Mouse (Mus musculus): ENCODE results near the gene Zim1.

Zim1 gene

GRCm38 (mm10) chr7:6696241-6697045 is at the start of gene Zim1:
Zim1 (minus strand) TSS chr7:6696450.
- peak; percentile 96 for DNase-seq (ENCODE audit: low read depth, low spot score)

GRCm38 (mm10) chr7:6744281-6744904 is 48.1 kb upstream of the Zim1 start:
- no peak for DNase-seq (ENCODE audit: low read depth, low spot score)

- no peak for DNase-seq (ENCODE audit: low read depth, low spot score)
Measured at GRCm38 (mm10) chr7:6736060-6736459, 39.8 kb upstream of the Zim1 start.

- DNase-seq (ENCODE audit: low read depth, low spot score), result no peak
Measured at GRCm38 (mm10) chr7:6731930-6732329, 35.7 kb upstream of the Zim1 start.

GRCm38 (mm10) chr7:6731373-6731772 is 35.1 kb upstream of the Zim1 start:
- DNase-seq (ENCODE audit: low read depth, low spot score), result no peak

- DNase-seq (ENCODE audit: low read depth, low spot score), result peak; percentile 24
Measured at GRCm38 (mm10) chr7:6730801-6731200, 34.6 kb upstream of the Zim1 start.

GRCm38 (mm10) chr7:6730241-6730640 is 34.0 kb upstream of the Zim1 start, which contains the start of the genes Peg3 and Usp29:
Peg3 (minus strand) TSS chr7:6730431.
Usp29 (plus strand) TSS chr7:6730578.
- DNase-seq (ENCODE audit: low read depth, low spot score), result peak; percentile 92

- peak; percentile 97 for DNase-seq (ENCODE audit: low read depth, low spot score)
Measured at GRCm38 (mm10) chr7:6729061-6729817, 33.0 kb upstream of the Zim1 start.

- peak; percentile 98 for DNase-seq (ENCODE audit: low read depth, low spot score)
Measured at GRCm38 (mm10) chr7:6728263-6728931, 32.1 kb upstream of the Zim1 start.

- peak; percentile 96 for DNase-seq (ENCODE audit: low read depth, low spot score)
Measured at GRCm38 (mm10) chr7:6727351-6728121, 31.3 kb upstream of the Zim1 start.

GRCm38 (mm10) chr7:6709396-6709795 is 13.1 kb upstream of the Zim1 start:
- no peak for DNase-seq (ENCODE audit: low read depth, low spot score)

- DNase-seq (ENCODE audit: low read depth, low spot score), result no peak
Measured at GRCm38 (mm10) chr7:6708451-6709180, 12.4 kb upstream of the Zim1 start.

GRCm38 (mm10) chr7:6707416-6708015 is 11.3 kb upstream of the Zim1 start:
- DNase-seq (ENCODE audit: low read depth, low spot score), result no peak

- no peak for DNase-seq (ENCODE audit: low read depth, low spot score)
Measured at GRCm38 (mm10) chr7:6699230-6699629, 3.0 kb upstream of the Zim1 start.

- no peak for DNase-seq (ENCODE audit: low read depth, low spot score)
Measured at GRCm38 (mm10) chr7:6685511-6685910, 10.7 kb downstream of the Zim1 start.

GRCm38 (mm10) chr7:6666726-6667125 is 29.5 kb downstream of the Zim1 start:
- DNase-seq (ENCODE audit: low read depth, low spot score), result no peak

- DNase-seq (ENCODE audit: low read depth, low spot score), result no peak
Measured at GRCm38 (mm10) chr7:6663430-6663829, 32.8 kb downstream of the Zim1 start.

- DNase-seq (ENCODE audit: low read depth, low spot score), result peak; percentile 57
Measured at GRCm38 (mm10) chr7:6659605-6660004, 36.6 kb downstream of the Zim1 start.

- peak; percentile 75 for DNase-seq (ENCODE audit: low read depth, low spot score)
Measured at GRCm38 (mm10) chr7:6658606-6659005, 37.6 kb downstream of the Zim1 start.

GRCm38 (mm10) chr7:6652151-6652550 is 44.1 kb downstream of the Zim1 start:
- DNase-seq (ENCODE audit: low read depth, low spot score), result no peak

Data from ZHBTc4 (cell line).